In genomic region chr6:87746849-87747248, GRCm38 (mm10) we compare ENCODE assay signal across 9 mouse cellular contexts. TPM values are rescaled to one million over a fixed set of nuclear protein-coding genes. Genes with fewer than 3 reads are reported as not detected.
DNase-seq lines count a peak whose midpoint lies in the region; ATAC-seq and TF ChIP-seq lines count a peak whose summit lies in the region.
"Had no signal": no experiment of that assay in that cellular context is flagged by ENCODE, and none has a peak within 500 bp of the region (broad histone marks: within the 10 kb centered on the region; RNA-seq: fewer than 3 reads in every experiment).

No protein-coding gene starts in this region.

- H3K4me2 ChIP-seq in liver, embryonic 15.5 days, result peak overlapping the region; percentile 45
- no peak overlapping the region for H3K4me2 ChIP-seq in stomach, postnatal 0 days (replicated peaks; ENCODE audit: low read depth)

- 70% methylated on average over 2 of the region's 2 CpGs for WGBS in liver, embryonic 15.5 days (ENCODE audit: insufficient replicate concordance)
- WGBS in stomach, postnatal 0 days, result 51% methylated on average over 2 of the region's 2 CpGs
- 67% methylated on average over 2 of the region's 2 CpGs for WGBS in thymus, adult 2 months

- no peak for TF ChIP-seq EP300 in stomach, postnatal 0 days (optimal IDR thresholded peaks at IDR 0.05)

- no peaks in the 10 kb centered on the region for H3K36me3 ChIP-seq in liver, embryonic 15.5 days (replicated peaks)
- H3K36me3 ChIP-seq in stomach, postnatal 0 days (ENCODE audit: control insufficient read depth, insufficient read depth, low read length), result no peaks in the 10 kb centered on the region
- H3K36me3 ChIP-seq in thymus, adult 2 months (ENCODE audit: control insufficient read depth, insufficient read depth, low read length), result no peaks in the 10 kb centered on the region

- H3K9ac ChIP-seq in liver, embryonic 15.5 days, result no peak overlapping the region
- no peak overlapping the region for H3K9ac ChIP-seq in stomach, postnatal 0 days (ENCODE audit: low read length)

- no peak for TF ChIP-seq CTCF in stomach, postnatal 0 days (IDR thresholded peaks at IDR 0.05; ENCODE audit: low read depth)
- no peak for TF ChIP-seq CTCF in thymus, adult 2 months (IDR thresholded peaks at IDR 0.05; ENCODE audit: borderline replicate concordance, control insufficient read depth, extremely low read depth, insufficient read depth, low read length, poor library complexity)

- no peaks in the 10 kb centered on the region for H3K9me3 ChIP-seq in liver, embryonic 15.5 days (replicated peaks)
- no peaks in the 10 kb centered on the region for H3K9me3 ChIP-seq in stomach, postnatal 0 days (ENCODE audit: control insufficient read depth, low read length)

- TF ChIP-seq POLR2A in thymus, adult 2 months (IDR thresholded peaks at IDR 0.05; ENCODE audit: control insufficient read depth, extremely low read depth, insufficient read depth, low read length, poor library complexity), result no peak

- H3K4me1 ChIP-seq in liver, embryonic 15.5 days (replicated peaks), result peaks cover 66% of the 10 kb centered on the region
- H3K4me1 ChIP-seq in stomach, postnatal 0 days (replicated peaks; ENCODE audit: control insufficient read depth, insufficient read depth), result no peaks in the 10 kb centered on the region
- no peaks in the 10 kb centered on the region for H3K4me1 ChIP-seq in thymus, adult 2 months (replicated peaks; ENCODE audit: control insufficient read depth, insufficient read depth, low read length)

- peak; percentile 33 for DNase-seq in urinary bladder, postnatal 25 days (ENCODE audit: low spot score)
- no peak for DNase-seq in urinary bladder, adult 2 months (ENCODE audit: low spot score)
- DNase-seq in heart, adult 9 months (ENCODE audit: low spot score in 2 of 2), result peak; percentile 79 to 80
- no peak for DNase-seq in stomach, postnatal 0 days (ENCODE audit: low spot score)
- DNase-seq in thymus, adult 2 months, result no peak
- DNase-seq in retina, embryonic 14.5 days (ENCODE audit: low spot score), result no peak
- no peak for DNase-seq in cerebellum, adult 11-12 months
- DNase-seq: right cerebral cortex, postnatal 14 days had no signal

- ATAC-seq in liver, embryonic 15.5 days (ENCODE audit: insufficient read depth), result peak; percentile 81
- peak; percentile 36; the same call in 1 of the 2 replicates for ATAC-seq in stomach, postnatal 0 days (ENCODE audit: low FRiP score, low TSS enrichment)

- peak overlapping the region; percentile 66 for H3K27ac ChIP-seq in liver, embryonic 15.5 days (replicated peaks)
- no peak overlapping the region for H3K27ac ChIP-seq in stomach, postnatal 0 days (replicated peaks)
- H3K27ac ChIP-seq in thymus, adult 2 months (ENCODE audit: control insufficient read depth, insufficient read depth, low read length), result no peak overlapping the region

- peaks cover 6% of the 10 kb centered on the region for H3K27me3 ChIP-seq in liver, embryonic 15.5 days
- no peaks in the 10 kb centered on the region for H3K27me3 ChIP-seq in stomach, postnatal 0 days (ENCODE audit: control insufficient read depth, insufficient read depth, low read length)
- H3K27me3 ChIP-seq in thymus, adult 2 months (ENCODE audit: control insufficient read depth, insufficient read depth, low read length), result no peaks in the 10 kb centered on the region

- H3K4me3 ChIP-seq in liver, embryonic 15.5 days (replicated peaks), result no peak overlapping the region
- H3K4me3 ChIP-seq in stomach, postnatal 0 days (ENCODE audit: low read depth, low read length), result no peak overlapping the region
- no peak overlapping the region for H3K4me3 ChIP-seq in thymus, adult 2 months (ENCODE audit: control insufficient read depth, insufficient read depth, low read length)

RNA-seq across cellular contexts. Expression of gene Efcc1, which starts 16.2 kb away (rescaled TPM):
- polyA plus RNA-seq in urinary bladder, adult 2 months (2012; rRNA removed), result 3.9 and 6.0 TPM in 2 replicates
- 0.15 and 0.16 TPM in 2 replicates for polyA plus RNA-seq in liver, embryonic 15.5 days (2015; fragmentation: Nextera tagmentation; extraction: Ambion mirVana)
- 1.1 and 1.4 TPM in 2 replicates for polyA plus RNA-seq in stomach, postnatal 0 days (2015; fragmentation: Nextera tagmentation; extraction: Ambion mirVana)
- 0.17 and 0.55 TPM in 2 replicates for polyA plus RNA-seq in thymus, adult 2 months (2012; rRNA removed)

RNA-seq across cellular contexts. Expression of gene Gp9, which starts 31.0 kb away (rescaled TPM):
- polyA plus RNA-seq in urinary bladder, adult 2 months (2012; rRNA removed), result 0.19 and 0.27 TPM in 2 replicates
- 26.8 and 29.9 TPM in 2 replicates for polyA plus RNA-seq in liver, embryonic 15.5 days (2015; fragmentation: Nextera tagmentation; extraction: Ambion mirVana)
- polyA plus RNA-seq in stomach, postnatal 0 days (2015; fragmentation: Nextera tagmentation; extraction: Ambion mirVana), result 0.38 and 0.40 TPM in 2 replicates
- polyA plus RNA-seq in thymus, adult 2 months (2012; rRNA removed), result 1.2 and 2.6 TPM in 2 replicates

Comparison
In these comparisons a context has a peak if more than half of its experiments do, and no peak if none do; other contexts are left out.
1. DNase-seq: peak in urinary bladder, postnatal 25 days (single experiment) and heart, adult 9 months (2 of 2); none in urinary bladder, adult 2 months (single experiment), stomach, postnatal 0 days (single experiment), thymus, adult 2 months (single experiment), retina, embryonic 14.5 days (single experiment) and cerebellum, adult 11-12 months (single experiment).